Mouse (Mus musculus): ENCODE results near the gene Gm2564. TPM values are rescaled to one million over a fixed set of nuclear protein-coding genes. Genes with fewer than 3 reads are reported as not detected.
"Not testable (repeated sequence)": the region's sequence is repeated elsewhere in the genome, so short reads cannot be mapped to it uniquely, and the experiment has no call there.

Gene Gm2564
- 0.46 and 0.60 TPM in 2 replicates for polyA plus RNA-seq (2014; fragmentation: Nextera tagmentation; extraction: Ambion mirVana)

GRCm38 (mm10) chr4:42629419-42629818 is at the start of gene Gm2564:
Gene Gm2564 (plus strand): TSS chr4:42629719.
- H3K9ac ChIP-seq (ENCODE audit: low read depth, low read length); DNase-seq (ENCODE audit: low spot score); ATAC-seq (ENCODE audit: low read depth); H3K4me3 ChIP-seq (ENCODE audit: low read depth, low read length); H3K9me3 ChIP-seq (ENCODE audit: control insufficient read depth, low read length); H3K27me3 ChIP-seq (replicated peaks; ENCODE audit: control insufficient read depth, insufficient read depth, low read length); H3K4me2 ChIP-seq (ENCODE audit: low read depth, low read length); H3K4me1 ChIP-seq (ENCODE audit: control insufficient read depth, insufficient read depth, low read length); H3K36me3 ChIP-seq (ENCODE audit: control insufficient read depth, insufficient read depth, low read length); H3K27ac ChIP-seq (replicated peaks; ENCODE audit: low read depth, low read length): not testable (repeated sequence)
- WGBS: no CpG with 5 or more reads among the region's 8 CpGs

GRCm38 (mm10) chr4:42611895-42612294 is 17.6 kb upstream of the Gm2564 start, which contains the start of gene Gm10591:
Gene Gm10591 (plus strand): TSS chr4:42612195.
- H3K9ac ChIP-seq (ENCODE audit: low read depth, low read length); H3K4me1 ChIP-seq (ENCODE audit: control insufficient read depth, insufficient read depth, low read length); H3K4me2 ChIP-seq (ENCODE audit: low read depth, low read length); H3K9me3 ChIP-seq (ENCODE audit: control insufficient read depth, low read length); DNase-seq (ENCODE audit: low spot score); ATAC-seq (ENCODE audit: low read depth); H3K27ac ChIP-seq (replicated peaks; ENCODE audit: low read depth, low read length); H3K4me3 ChIP-seq (ENCODE audit: low read depth, low read length); H3K36me3 ChIP-seq (ENCODE audit: control insufficient read depth, insufficient read depth, low read length); H3K27me3 ChIP-seq (replicated peaks; ENCODE audit: control insufficient read depth, insufficient read depth, low read length): not testable (repeated sequence)
- no CpG with 5 or more reads among the region's 5 CpGs for WGBS

GRCm38 (mm10) chr4:42654951-42655350 is 25.4 kb downstream of the Gm2564 start, which contains the start of gene Ccl27b:
Gene Ccl27b (plus strand): TSS chr4:42655251.
- not testable (repeated sequence) for H3K9ac ChIP-seq (ENCODE audit: low read depth, low read length); H3K27me3 ChIP-seq (replicated peaks; ENCODE audit: control insufficient read depth, insufficient read depth, low read length); DNase-seq (ENCODE audit: low spot score); H3K4me3 ChIP-seq (ENCODE audit: low read depth, low read length); H3K27ac ChIP-seq (replicated peaks; ENCODE audit: low read depth, low read length); H3K4me1 ChIP-seq (ENCODE audit: control insufficient read depth, insufficient read depth, low read length); H3K4me2 ChIP-seq (ENCODE audit: low read depth, low read length); H3K36me3 ChIP-seq (ENCODE audit: control insufficient read depth, insufficient read depth, low read length); H3K9me3 ChIP-seq (ENCODE audit: control insufficient read depth, low read length); ATAC-seq (ENCODE audit: low read depth)
- WGBS: no CpG with 5 or more reads among the region's 9 CpGs

GRCm38 (mm10) chr4:42661793-42662192 is 32.3 kb downstream of the Gm2564 start, which contains the start of gene Il11ra2:
Gene Il11ra2 (minus strand): TSS chr4:42661893.
- no CpG with 5 or more reads among the region's 3 CpGs for WGBS
- not testable (repeated sequence) for H3K4me3 ChIP-seq (ENCODE audit: low read depth, low read length); H3K36me3 ChIP-seq (ENCODE audit: control insufficient read depth, insufficient read depth, low read length); H3K9ac ChIP-seq (ENCODE audit: low read depth, low read length); H3K4me1 ChIP-seq (ENCODE audit: control insufficient read depth, insufficient read depth, low read length); H3K4me2 ChIP-seq (ENCODE audit: low read depth, low read length); H3K27me3 ChIP-seq (replicated peaks; ENCODE audit: control insufficient read depth, insufficient read depth, low read length); ATAC-seq (ENCODE audit: low read depth); DNase-seq (ENCODE audit: low spot score); H3K9me3 ChIP-seq (ENCODE audit: control insufficient read depth, low read length); H3K27ac ChIP-seq (replicated peaks; ENCODE audit: low read depth, low read length)

- H3K4me2 ChIP-seq (ENCODE audit: low read depth, low read length); DNase-seq (ENCODE audit: low spot score); H3K27ac ChIP-seq (replicated peaks; ENCODE audit: low read depth, low read length); H3K9me3 ChIP-seq (ENCODE audit: control insufficient read depth, low read length); H3K4me1 ChIP-seq (ENCODE audit: control insufficient read depth, insufficient read depth, low read length); H3K36me3 ChIP-seq (ENCODE audit: control insufficient read depth, insufficient read depth, low read length); H3K4me3 ChIP-seq (ENCODE audit: low read depth, low read length); H3K27me3 ChIP-seq (replicated peaks; ENCODE audit: control insufficient read depth, insufficient read depth, low read length); H3K9ac ChIP-seq (ENCODE audit: low read depth, low read length); ATAC-seq (ENCODE audit: low read depth): not testable (repeated sequence)
- WGBS: no CpG with 5 or more reads among the region's 4 CpGs
These were observed 45.9 kb downstream of the Gm2564 start for GRCm38 (mm10) chr4:42675415-42675814.

GRCm38 (mm10) chr4:42679365-42679764 is 49.8 kb downstream of the Gm2564 start:
- H3K9ac ChIP-seq (ENCODE audit: low read depth, low read length); H3K4me2 ChIP-seq (ENCODE audit: low read depth, low read length); H3K27me3 ChIP-seq (replicated peaks; ENCODE audit: control insufficient read depth, insufficient read depth, low read length); H3K36me3 ChIP-seq (ENCODE audit: control insufficient read depth, insufficient read depth, low read length); H3K9me3 ChIP-seq (ENCODE audit: control insufficient read depth, low read length); H3K4me1 ChIP-seq (ENCODE audit: control insufficient read depth, insufficient read depth, low read length); H3K4me3 ChIP-seq (ENCODE audit: low read depth, low read length); DNase-seq (ENCODE audit: low spot score); ATAC-seq (ENCODE audit: low read depth); H3K27ac ChIP-seq (replicated peaks; ENCODE audit: low read depth, low read length): not testable (repeated sequence)
- WGBS: no CpG with 5 or more reads among the region's 7 CpGs

GRCm38 (mm10) chr4:42680374-42681356 is 51.1 kb downstream of the Gm2564 start:
- not testable (repeated sequence) for ATAC-seq (ENCODE audit: low read depth); DNase-seq (ENCODE audit: low spot score)

More at GRCm38 (mm10) chr4:42680374-42681356, 51.1 kb downstream of the Gm2564 start:
- not testable (repeated sequence) for H3K9ac ChIP-seq (ENCODE audit: low read depth, low read length); H3K4me1 ChIP-seq (ENCODE audit: control insufficient read depth, insufficient read depth, low read length); H3K36me3 ChIP-seq (ENCODE audit: control insufficient read depth, insufficient read depth, low read length); H3K27ac ChIP-seq (replicated peaks; ENCODE audit: low read depth, low read length); H3K27me3 ChIP-seq (replicated peaks; ENCODE audit: control insufficient read depth, insufficient read depth, low read length); H3K4me3 ChIP-seq (ENCODE audit: low read depth, low read length); H3K4me2 ChIP-seq (ENCODE audit: low read depth, low read length); H3K9me3 ChIP-seq (ENCODE audit: control insufficient read depth, low read length)
- no CpG with 5 or more reads among the region's 32 CpGs for WGBS
